Mouse (Mus musculus): Measurements from ENCODE around the gene Parp8. TPM values are rescaled to one million over a fixed set of nuclear protein-coding genes. Genes with fewer than 3 reads are reported as not detected.
A peak's percentile ranks its signal among the peaks of the same experiment; 100 is the strongest.

Parp8 gene
- polyA plus RNA-seq, 1 experiment from 2014 or later = 50.6 TPM

DNA sequence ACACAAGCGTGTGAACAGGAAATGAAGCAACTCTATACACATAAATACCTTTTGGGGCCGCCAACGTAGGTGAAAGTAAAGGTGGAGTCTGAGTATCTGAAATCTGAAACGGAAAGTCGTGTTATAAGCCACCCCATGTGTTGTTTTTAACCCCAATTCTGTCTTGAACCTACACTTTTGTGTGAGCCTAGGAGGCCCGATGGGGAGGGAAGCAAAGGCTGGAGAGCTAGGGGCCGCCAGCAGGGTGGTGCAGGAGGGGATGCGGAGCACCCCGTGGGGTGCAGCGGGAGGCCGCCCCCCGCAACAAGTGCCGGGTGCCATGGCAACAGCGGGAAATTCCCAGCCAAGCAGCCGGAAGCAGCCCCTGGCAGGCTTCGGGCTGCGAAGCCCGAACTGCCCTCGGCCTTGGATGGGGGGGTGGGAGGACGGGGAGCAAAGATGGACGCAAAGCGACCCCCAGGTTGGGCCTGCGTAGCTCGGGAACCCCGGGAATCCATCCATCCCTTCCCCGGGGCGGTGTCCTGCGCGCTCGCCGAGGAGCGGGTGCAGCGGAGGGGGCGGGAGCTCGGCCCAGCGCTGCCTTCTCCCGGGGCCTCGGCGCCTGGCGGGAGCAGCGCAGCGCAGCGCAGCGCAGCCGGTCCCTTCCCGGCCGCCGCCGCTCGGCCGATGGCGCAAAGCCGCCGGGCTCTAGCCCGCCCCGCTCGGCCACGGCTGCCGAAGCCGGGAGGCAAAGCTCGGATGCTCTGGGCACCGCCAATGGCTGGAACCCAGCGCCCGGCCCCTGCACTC lies 1.0 kb downstream of the Parp8 start:
- no peaks in the 10 kb centered on the region for H3K36me3 ChIP-seq (ENCODE audit: control insufficient read depth, insufficient read depth, low read length)
- ATAC-seq (ENCODE audit: low read depth) = peak; percentile 84
- H3K27ac ChIP-seq (ENCODE audit: low read depth, low read length) = peak overlapping the region; percentile 92
- H3K9ac ChIP-seq (replicated peaks; ENCODE audit: low read depth, low read length) = peak overlapping the region; percentile 94
- H3K4me2 ChIP-seq (ENCODE audit: low read depth, low read length) = peak overlapping the region; percentile 46
- WGBS = under 1% methylated on average over 57 of the region's 64 CpGs
- peaks cover 4% of the 10 kb centered on the region; the same call in 1 of the 2 replicates for H3K27me3 ChIP-seq (ENCODE audit: control insufficient read depth, insufficient read depth, low read length)
- H3K4me3 ChIP-seq (ENCODE audit: low read depth, low read length) = peak overlapping the region; percentile 95
- H3K4me1 ChIP-seq (ENCODE audit: control insufficient read depth, insufficient read depth, low read length) = peaks cover 16% of the 10 kb centered on the region
- H3K9me3 ChIP-seq (ENCODE audit: control insufficient read depth, low read length) = no peaks in the 10 kb centered on the region

DNA sequence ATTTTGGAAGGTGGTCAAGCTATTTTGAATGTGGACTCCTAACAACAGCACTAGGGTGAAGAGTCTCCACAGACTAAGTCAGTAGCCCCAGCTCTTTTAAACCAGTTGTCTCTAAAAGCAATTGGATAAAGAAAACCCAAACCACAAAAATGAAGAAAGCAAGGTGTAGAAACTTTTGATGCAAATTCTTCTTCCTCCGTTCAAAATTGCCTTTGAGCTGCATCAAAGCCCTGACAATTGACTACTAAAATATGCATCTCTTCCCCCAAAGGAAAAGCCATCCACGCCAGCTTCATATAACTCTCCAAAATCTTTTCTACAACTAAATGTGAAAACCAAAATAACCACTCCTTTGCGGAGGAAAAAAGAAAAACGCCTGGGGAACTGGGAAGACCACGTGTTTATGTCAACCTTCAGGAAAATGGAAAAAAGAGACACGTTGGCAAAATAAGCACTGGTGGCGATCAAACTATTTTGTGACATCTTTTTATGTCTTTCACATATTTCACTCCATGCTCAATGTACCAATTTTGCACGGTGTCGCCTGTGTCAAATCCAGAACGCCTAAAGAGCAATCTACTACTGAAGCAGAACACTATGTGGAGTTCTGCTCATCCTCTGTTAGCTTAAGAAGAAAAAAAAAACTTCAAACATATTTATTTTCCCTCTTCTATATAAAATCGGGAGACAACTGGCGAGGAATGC lies 1.8 kb downstream of the Parp8 start:
- H3K27me3 ChIP-seq (ENCODE audit: control insufficient read depth, insufficient read depth, low read length) = peaks cover 4% of the 10 kb centered on the region; the same call in 1 of the 2 replicates
- no peak overlapping the region for H3K27ac ChIP-seq (ENCODE audit: low read depth, low read length)
- no peaks in the 10 kb centered on the region for H3K9me3 ChIP-seq (ENCODE audit: control insufficient read depth, low read length)
- H3K9ac ChIP-seq (replicated peaks; ENCODE audit: low read depth, low read length) = peak overlapping the region; percentile 94
- peak overlapping the region; percentile 46 for H3K4me2 ChIP-seq (ENCODE audit: low read depth, low read length)
- H3K36me3 ChIP-seq (ENCODE audit: control insufficient read depth, insufficient read depth, low read length) = no peaks in the 10 kb centered on the region
- peaks cover 16% of the 10 kb centered on the region for H3K4me1 ChIP-seq (ENCODE audit: control insufficient read depth, insufficient read depth, low read length)
- no peak for ATAC-seq (ENCODE audit: low read depth)
- H3K4me3 ChIP-seq (ENCODE audit: low read depth, low read length) = peak overlapping the region; percentile 95
- WGBS = 5% methylated on average over 12 of the region's 12 CpGs

DNA sequence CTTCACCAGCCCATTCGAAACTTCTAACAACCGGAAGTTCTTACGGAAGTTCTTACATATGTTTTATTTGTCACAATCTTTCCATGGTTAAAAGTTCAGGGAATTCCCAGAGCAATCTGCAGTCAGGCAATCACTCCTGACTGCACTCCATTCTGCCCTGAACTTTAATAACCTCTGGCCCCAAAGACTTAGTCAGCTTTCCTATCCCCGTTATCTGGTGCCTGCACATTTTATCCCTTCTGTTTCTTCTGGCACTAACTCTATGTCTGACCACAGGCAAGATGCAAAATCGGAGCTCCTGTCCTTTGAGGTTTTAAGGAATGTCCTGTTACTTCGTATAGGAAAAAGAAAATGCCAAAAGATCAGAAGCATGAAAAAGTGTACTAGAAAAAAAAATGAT lies 4.7 kb downstream of the Parp8 start:
- Histone ChIP-seq H3K9me3 (ENCODE audit: control insufficient read depth, low read length) (no peaks in the 10 kb centered on the region), H3K27ac (ENCODE audit: low read depth, low read length) (no peak overlapping the region), H3K4me2 (ENCODE audit: low read depth, low read length) (no peak overlapping the region), H3K4me1 (ENCODE audit: control insufficient read depth, insufficient read depth, low read length) (peaks cover 16% of the 10 kb centered on the region), H3K36me3 (ENCODE audit: control insufficient read depth, insufficient read depth, low read length) (no peaks in the 10 kb centered on the region), H3K4me3 (ENCODE audit: low read depth, low read length) (no peak overlapping the region), H3K9ac (replicated peaks; ENCODE audit: low read depth, low read length) (no peak overlapping the region), H3K27me3 (ENCODE audit: control insufficient read depth, insufficient read depth, low read length) (peaks cover 4% of the 10 kb centered on the region; the same call in 1 of the 2 replicates)
- no peak for ATAC-seq (ENCODE audit: low read depth)
- WGBS = 79% methylated on average over 6 of the region's 6 CpGs

GRCm38 (mm10) chr13:117018676-117019075 lies 6.7 kb downstream of the Parp8 start:
- H3K9me3 ChIP-seq (ENCODE audit: control insufficient read depth, low read length) = no peaks in the 10 kb centered on the region
- no peak overlapping the region for H3K4me3 ChIP-seq (ENCODE audit: low read depth, low read length)
- no peaks in the 10 kb centered on the region for H3K36me3 ChIP-seq (ENCODE audit: control insufficient read depth, insufficient read depth, low read length)
- no peak for ATAC-seq (ENCODE audit: low read depth)
- WGBS = 94% methylated on average over 6 of the region's 6 CpGs
- no peaks in the 10 kb centered on the region for H3K27me3 ChIP-seq (ENCODE audit: control insufficient read depth, insufficient read depth, low read length)
- H3K4me2 ChIP-seq (ENCODE audit: low read depth, low read length) = no peak overlapping the region
- no peak overlapping the region for H3K27ac ChIP-seq (ENCODE audit: low read depth, low read length)
- H3K9ac ChIP-seq (replicated peaks; ENCODE audit: low read depth, low read length) = no peak overlapping the region
- H3K4me1 ChIP-seq (ENCODE audit: control insufficient read depth, insufficient read depth, low read length) = peaks cover 16% of the 10 kb centered on the region

DNA sequence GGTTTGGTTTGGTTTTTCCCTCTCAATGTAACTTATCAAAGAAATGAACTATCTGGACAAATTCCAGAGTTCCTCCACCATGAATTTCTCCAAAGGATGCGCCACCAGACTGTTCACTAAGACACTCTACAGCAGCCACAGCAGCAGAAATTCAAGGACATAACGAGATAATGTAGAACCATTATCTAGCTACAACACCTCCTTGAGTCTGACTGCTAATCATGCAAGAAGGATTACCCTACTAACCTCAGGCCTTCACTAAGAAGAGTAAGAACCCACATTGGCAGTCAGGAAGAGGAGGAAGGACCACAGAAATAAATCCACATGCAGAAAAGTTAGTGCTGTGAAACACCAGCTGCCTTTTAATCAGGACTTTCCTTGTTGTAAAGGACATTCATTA lies 11.8 kb downstream of the Parp8 start:
- ATAC-seq (ENCODE audit: low read depth) = no peak
- WGBS = 84% methylated on average over 2 of the region's 2 CpGs
- no peaks in the 10 kb centered on the region for H3K27me3 ChIP-seq (ENCODE audit: control insufficient read depth, insufficient read depth, low read length)
- H3K9me3 ChIP-seq (ENCODE audit: control insufficient read depth, low read length) = no peaks in the 10 kb centered on the region
- no peak overlapping the region for H3K4me3 ChIP-seq (ENCODE audit: low read depth, low read length)
- no peak overlapping the region for H3K9ac ChIP-seq (replicated peaks; ENCODE audit: low read depth, low read length)
- H3K27ac ChIP-seq (ENCODE audit: low read depth, low read length) = no peak overlapping the region
- no peaks in the 10 kb centered on the region for H3K4me1 ChIP-seq (ENCODE audit: control insufficient read depth, insufficient read depth, low read length)
- H3K4me2 ChIP-seq (ENCODE audit: low read depth, low read length) = no peak overlapping the region
- H3K36me3 ChIP-seq (ENCODE audit: control insufficient read depth, insufficient read depth, low read length) = no peaks in the 10 kb centered on the region

DNA sequence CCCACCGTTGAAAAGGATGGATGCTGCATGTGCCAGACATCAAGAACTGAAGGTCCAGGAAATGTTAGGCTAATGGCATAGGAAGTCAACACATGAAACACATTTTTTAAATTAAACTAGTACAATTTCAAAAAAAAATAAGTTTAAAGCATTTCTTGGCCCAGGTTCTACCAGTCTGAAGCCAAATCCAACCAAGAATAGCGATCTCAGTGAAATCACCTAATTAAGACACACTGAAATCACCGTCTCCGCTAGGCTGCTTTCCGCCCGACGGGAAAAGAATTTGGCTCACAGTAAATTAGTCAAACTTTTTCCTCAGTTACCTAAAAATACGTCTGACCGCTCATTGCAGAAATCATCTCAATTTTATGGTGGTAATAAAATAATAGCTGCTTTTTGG lies 13.3 kb downstream of the Parp8 start:
- no peak overlapping the region for H3K9ac ChIP-seq (replicated peaks; ENCODE audit: low read depth, low read length)
- H3K27me3 ChIP-seq (ENCODE audit: control insufficient read depth, insufficient read depth, low read length) = no peaks in the 10 kb centered on the region
- no peak overlapping the region for H3K27ac ChIP-seq (ENCODE audit: low read depth, low read length)
- no peaks in the 10 kb centered on the region for H3K36me3 ChIP-seq (ENCODE audit: control insufficient read depth, insufficient read depth, low read length)
- no peaks in the 10 kb centered on the region for H3K4me1 ChIP-seq (ENCODE audit: control insufficient read depth, insufficient read depth, low read length)
- no peaks in the 10 kb centered on the region for H3K9me3 ChIP-seq (ENCODE audit: control insufficient read depth, low read length)
- WGBS = 94% methylated on average over 9 of the region's 9 CpGs
- H3K4me2 ChIP-seq (ENCODE audit: low read depth, low read length) = no peak overlapping the region
- ATAC-seq (ENCODE audit: low read depth) = no peak
- no peak overlapping the region for H3K4me3 ChIP-seq (ENCODE audit: low read depth, low read length)

DNA sequence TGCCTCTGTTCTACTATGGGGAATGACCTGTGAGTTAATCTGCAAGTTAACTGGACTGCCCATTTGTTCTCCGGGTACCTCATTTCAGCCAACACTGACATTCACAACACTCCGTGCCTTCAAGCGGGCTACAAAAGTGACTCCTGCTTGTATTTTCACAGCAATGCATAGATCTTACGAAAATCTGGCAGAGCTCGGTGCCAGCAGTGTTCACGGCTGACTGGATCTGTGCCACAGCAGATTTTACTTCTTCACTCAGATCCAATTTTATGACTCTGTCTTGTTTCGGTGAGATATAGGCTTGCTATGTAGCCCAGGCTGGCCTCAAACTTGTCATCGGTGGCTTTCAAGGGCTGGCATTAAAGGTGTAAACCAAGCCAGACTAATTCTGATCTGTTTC lies 15.2 kb downstream of the Parp8 start:
- no peak overlapping the region for H3K4me3 ChIP-seq (ENCODE audit: low read depth, low read length)
- 63% methylated on average over 8 of the region's 8 CpGs for whole genome bisulfite sequencing
- H3K9me3 ChIP-seq (ENCODE audit: control insufficient read depth, low read length) = no peaks in the 10 kb centered on the region
- H3K4me2 ChIP-seq (ENCODE audit: low read depth, low read length) = no peak overlapping the region
- peak; percentile 63 for ATAC-seq (ENCODE audit: low read depth)
- H3K4me1 ChIP-seq (ENCODE audit: control insufficient read depth, insufficient read depth, low read length) = no peaks in the 10 kb centered on the region
- no peaks in the 10 kb centered on the region for H3K36me3 ChIP-seq (ENCODE audit: control insufficient read depth, insufficient read depth, low read length)
- no peaks in the 10 kb centered on the region for H3K27me3 ChIP-seq (ENCODE audit: control insufficient read depth, insufficient read depth, low read length)
- no peak overlapping the region for H3K9ac ChIP-seq (replicated peaks; ENCODE audit: low read depth, low read length)
- H3K27ac ChIP-seq (ENCODE audit: low read depth, low read length) = no peak overlapping the region

DNA sequence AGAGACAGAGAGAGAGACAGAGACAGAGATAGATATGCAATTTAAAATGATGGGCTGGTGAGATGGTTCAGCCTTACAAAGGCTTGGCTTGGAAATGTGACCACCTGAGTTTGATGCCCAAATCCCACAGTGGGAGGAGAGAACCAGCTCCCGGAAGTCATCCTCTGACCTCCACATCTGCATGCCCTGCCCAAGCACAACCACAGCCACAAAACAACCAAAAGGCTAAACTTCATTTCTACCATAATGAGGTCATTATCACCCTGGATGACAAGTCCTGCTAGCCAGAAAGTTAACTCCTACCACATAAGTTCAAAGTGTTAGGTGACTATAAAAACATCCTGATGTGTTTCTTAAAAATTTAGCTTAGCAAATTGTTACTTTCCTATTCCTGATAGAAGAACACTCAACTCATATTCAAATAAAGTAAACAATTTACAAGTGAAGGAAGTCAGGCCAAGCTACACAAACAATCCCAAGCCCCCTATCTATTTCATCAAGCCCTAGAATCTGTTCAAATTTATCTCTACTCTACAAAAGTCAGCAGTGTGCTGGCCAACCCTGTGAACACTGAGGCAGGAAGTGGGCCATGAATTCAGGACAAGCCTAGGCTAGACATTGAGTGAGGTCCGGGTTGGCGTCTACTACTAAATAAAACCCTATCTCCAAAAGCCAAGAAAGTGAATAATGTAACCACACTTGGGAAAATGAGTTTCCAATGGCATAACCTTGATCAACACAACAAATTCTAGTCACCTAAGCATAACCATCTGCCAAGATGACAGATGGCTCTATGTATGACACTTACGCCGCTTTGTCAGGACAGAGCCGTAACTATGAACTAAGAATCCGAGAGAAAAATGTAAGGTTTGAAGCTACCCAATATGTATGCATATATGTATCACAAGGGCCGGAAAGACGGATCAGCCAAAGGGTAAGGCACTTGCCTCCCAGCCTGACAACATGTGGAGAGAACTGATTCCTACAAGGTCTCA lies 17.0 kb downstream of the Parp8 start:
- H3K9me3 ChIP-seq (ENCODE audit: control insufficient read depth, low read length) = no peaks in the 10 kb centered on the region
- H3K27me3 ChIP-seq (ENCODE audit: control insufficient read depth, insufficient read depth, low read length) = no peaks in the 10 kb centered on the region
- H3K9ac ChIP-seq (replicated peaks; ENCODE audit: low read depth, low read length) = no peak overlapping the region
- 92% methylated on average over 9 of the region's 9 CpGs for WGBS
- H3K27ac ChIP-seq (ENCODE audit: low read depth, low read length) = no peak overlapping the region
- no peaks in the 10 kb centered on the region for H3K4me1 ChIP-seq (ENCODE audit: control insufficient read depth, insufficient read depth, low read length)
- H3K4me3 ChIP-seq (ENCODE audit: low read depth, low read length) = no peak overlapping the region
- no peaks in the 10 kb centered on the region for H3K36me3 ChIP-seq (ENCODE audit: control insufficient read depth, insufficient read depth, low read length)
- no peak for ATAC-seq (ENCODE audit: low read depth)
- H3K4me2 ChIP-seq (ENCODE audit: low read depth, low read length) = no peak overlapping the region
